Mouse (Mus musculus) subcutaneous adipose tissue, adult 2 months (tissue): ENCODE measurements around the gene Pdk3. TPM values are rescaled to one million over a fixed set of nuclear protein-coding genes. Genes with fewer than 3 reads are reported as not detected.

Experiments
- polyA plus RNA-seq: library from polyadenylated mRNA; depleted of rRNA; stranded (reverse); fragments of >200 nt; gene quantifications from 2 replicates; pipeline ENCODE4 v1.2.3, GENCODE M21; 2012; ENCODE audit warnings: low replicate concordance; rRNA removed

Gene Pdk3
- polyA plus RNA-seq, result 8.2 and 20.4 TPM in 2 replicates

DNA sequence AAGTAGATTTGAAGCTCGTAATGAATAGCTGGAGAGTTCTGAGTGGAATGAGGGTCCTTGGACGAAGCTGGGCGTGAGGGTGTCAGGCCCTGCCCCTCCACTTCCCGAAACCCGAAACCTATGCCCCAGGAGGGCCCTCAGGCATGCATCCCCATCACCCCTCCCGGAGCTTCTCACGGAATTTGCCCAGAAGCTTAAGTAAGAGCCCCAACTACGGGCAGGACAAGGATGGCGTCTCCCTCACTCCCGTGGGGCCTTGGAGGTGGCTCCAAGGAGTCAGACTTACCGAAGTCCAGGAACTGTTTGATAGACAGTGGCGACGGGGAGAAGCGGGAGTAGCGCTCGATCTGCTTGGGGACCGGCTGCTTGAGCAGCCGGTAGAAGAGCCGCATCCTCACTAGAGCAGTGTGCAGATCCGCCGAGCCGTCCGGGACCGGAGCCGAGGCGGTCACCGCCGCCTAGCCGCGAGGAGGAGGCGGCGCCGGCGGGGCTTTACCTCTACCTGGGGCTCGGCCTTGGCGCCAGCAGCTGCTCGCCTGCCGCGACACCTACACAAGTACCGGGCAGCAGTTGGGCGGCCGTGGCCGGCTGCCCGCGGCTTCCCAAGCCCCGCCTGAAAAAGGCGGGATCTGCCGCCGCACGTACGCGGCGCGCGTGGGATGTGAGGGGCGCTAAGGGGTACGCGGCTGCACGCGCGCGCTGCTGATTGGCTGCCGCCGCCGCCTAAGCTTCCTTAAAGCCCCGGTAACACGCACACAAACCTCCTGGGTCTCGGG lies at the start of gene Pdk3:
Gene Pdk3 (minus strand): TSS at position 641 of the 776 bp plus-strand sequence.

Other genes starting within 250 kb of the Pdk3 start
- 0.76 and 1.4 TPM in 2 replicates for gene Pola1, start 200.0 kb downstream of the Pdk3 start, polyA plus RNA-seq
- 0.36 and 2.5 TPM in 2 replicates for gene Pcyt1b, start 177.3 kb downstream of the Pdk3 start, polyA plus RNA-seq
- not detected in 2 replicates for gene AU015836, start 136.5 kb upstream of the Pdk3 start, polyA plus RNA-seq